Mouse (Mus musculus) limb, embryonic 11.5 days (tissue): ENCODE data around the gene Inhbc. TPM values are rescaled to one million over a fixed set of nuclear protein-coding genes. Genes with fewer than 3 reads are reported as not detected.

Source experiments
- ATAC-seq: fragments of 200-750 bp; cut with Nextera tagmentation; 2 replicates; pipeline ENCODE4 v1.8.0; 2017; ENCODE audit warnings: low read depth; ENCODE audit not compliant: insufficient number of reproducible peaks, low FRiP score, low TSS enrichment
- DNase-seq: peaks from one replicate; pipeline ENCODE4 v3.0.0-alpha.2; 2015; ENCODE audit warnings: low spot score
- H3K27ac ChIP-seq: fragments of 300-500 bp; sonication (generic); replicated peaks from 2 replicates; pipeline ENCODE4 v1.5.1; 2014; ENCODE audit warnings: low read depth, mild to moderate bottlenecking, low read length
- H3K27me3 ChIP-seq: fragments of 300-500 bp; sonication (generic); 2 replicates; pipeline ENCODE4 v1.6.1; 2014; ENCODE audit warnings: mild to moderate bottlenecking, low read length, mixed read lengths; ENCODE audit not compliant: control insufficient read depth, insufficient read depth
- H3K36me3 ChIP-seq: fragments of 300-500 bp; sonication (generic); 2 replicates; pipeline ENCODE4 v1.6.1; 2014; ENCODE audit warnings: mild to moderate bottlenecking, low read length, moderate library complexity, mixed read lengths; ENCODE audit not compliant: control insufficient read depth, insufficient read depth
- H3K4me1 ChIP-seq: fragments of 300-500 bp; sonication (generic); 2 replicates; pipeline ENCODE4 v1.6.1; 2014; ENCODE audit warnings: low read length, mixed read lengths; ENCODE audit not compliant: control insufficient read depth, insufficient read depth
- H3K4me2 ChIP-seq: fragments of 300-500 bp; sonication (generic); 2 replicates; pipeline ENCODE4 v1.6.1; 2014; ENCODE audit warnings: low read depth, mild to moderate bottlenecking, moderate library complexity; ENCODE audit not compliant: severe bottlenecking
- H3K4me3 ChIP-seq: fragments of 300-500 bp; sonication (generic); 2 replicates; pipeline ENCODE4 v1.5.1; 2014; ENCODE audit warnings: low read depth, low read length
- H3K9ac ChIP-seq: fragments of 300-500 bp; sonication (generic); 2 replicates; pipeline ENCODE4 v1.6.1; 2014; ENCODE audit warnings: mild to moderate bottlenecking, low read length
- H3K9me3 ChIP-seq: fragments of 300-500 bp; sonication (generic); 2 replicates; pipeline ENCODE4 v1.6.1; 2016; ENCODE audit warnings: low read length; ENCODE audit not compliant: control insufficient read depth
- WGBS: fragments of 180-500 bp; shearing (Covaris S2); extraction: QIAGEN DNeasy Blood & Tissue Kit; methylation state at CpG from one replicate; pipeline ENCODE4 v1.1.7; 2014; 5-methylcytosine and 5-hydroxymethylcytosine counted together
- polyA plus RNA-seq: library from polyadenylated mRNA; unstranded; fragments of >200 nt; fragmentation: Nextera tagmentation; extraction: Ambion mirVana; gene quantifications from 2 replicates; pipeline ENCODE4 v1.2.1, GENCODE M21; 2014

Gene Inhbc
- polyA plus RNA-seq, 1 experiment from 2014 or later: 0.15 TPM

- Histone ChIP-seq H3K4me1 (no peaks in the 10 kb centered on the region), H3K36me3 (no peaks in the 10 kb centered on the region), H3K4me3 (no peak overlapping the region), H3K9me3 (no peaks in the 10 kb centered on the region), H3K9ac (no peak overlapping the region), H3K27me3 (no peaks in the 10 kb centered on the region), H3K4me2 (no peak overlapping the region), H3K27ac (no peak overlapping the region)
- ATAC-seq (no peak), DNase-seq (no peak)
- 85% methylated on average over 3 of the region's 3 CpGs for WGBS
These were observed 9.5 kb downstream of the Inhbc start for GRCm38 (mm10) chr10:127360714-127361113.

- H3K4me3 ChIP-seq: no peak overlapping the region
- H3K27me3 ChIP-seq: no peaks in the 10 kb centered on the region
- no peak overlapping the region for H3K4me2 ChIP-seq
- no peak overlapping the region for H3K27ac ChIP-seq
- no peaks in the 10 kb centered on the region for H3K36me3 ChIP-seq
- ATAC-seq: no peak
- H3K4me1 ChIP-seq: no peaks in the 10 kb centered on the region
- DNase-seq: no peak
- no peak overlapping the region for H3K9ac ChIP-seq
- H3K9me3 ChIP-seq: no peaks in the 10 kb centered on the region
- 79% methylated on average over 10 of the region's 10 CpGs for WGBS
These were observed 14.9 kb downstream of the Inhbc start for GRCm38 (mm10) chr10:127355336-127355735.

- ATAC-seq (no peak), DNase-seq (no peak)
- Histone ChIP-seq H3K36me3 (no peaks in the 10 kb centered on the region), H3K9me3 (no peaks in the 10 kb centered on the region), H3K9ac (no peak within 1 kb of the TSS), H3K4me3 (no peak within 1 kb of the TSS), H3K27ac (no peak within 1 kb of the TSS), H3K27me3 (no peaks in the 10 kb centered on the region), H3K4me2 (no peak within 1 kb of the TSS), H3K4me1 (no peaks in the 10 kb centered on the region)
- 85% methylated on average over 18 of the region's 18 CpGs for WGBS
These were observed 16.0 kb downstream of the Inhbc start, which contains the start of gene Inhbe for GRCm38 (mm10) chr10:127353909-127354895. Gene Inhbe (minus strand): TSS chr10:127354411.

- H3K4me3 ChIP-seq: no peak overlapping the region
- 88% methylated on average over 11 of the region's 11 CpGs for WGBS
- no peak overlapping the region for H3K4me2 ChIP-seq
- H3K36me3 ChIP-seq: no peaks in the 10 kb centered on the region
- H3K9ac ChIP-seq: no peak overlapping the region
- no peaks in the 10 kb centered on the region for H3K27me3 ChIP-seq
- DNase-seq: no peak
- no peak for ATAC-seq
- H3K27ac ChIP-seq: no peak overlapping the region
- no peaks in the 10 kb centered on the region for H3K4me1 ChIP-seq
- no peaks in the 10 kb centered on the region for H3K9me3 ChIP-seq
These were observed 17.5 kb downstream of the Inhbc start for GRCm38 (mm10) chr10:127352766-127353165.

- ATAC-seq: no peak
- H3K36me3 ChIP-seq: no peaks in the 10 kb centered on the region
- 76% methylated on average over 9 of the region's 9 CpGs for WGBS
- no peak overlapping the region for H3K4me3 ChIP-seq
- no peaks in the 10 kb centered on the region for H3K4me1 ChIP-seq
- no peak overlapping the region for H3K4me2 ChIP-seq
- DNase-seq: no peak
- no peaks in the 10 kb centered on the region for H3K9me3 ChIP-seq
- H3K27ac ChIP-seq: no peak overlapping the region
- H3K9ac ChIP-seq: no peak overlapping the region
- H3K27me3 ChIP-seq: no peaks in the 10 kb centered on the region
These were observed 18.0 kb downstream of the Inhbc start for GRCm38 (mm10) chr10:127352187-127352586.

- Histone ChIP-seq H3K9ac (no peak overlapping the region), H3K4me1 (no peaks in the 10 kb centered on the region), H3K4me2 (no peak overlapping the region), H3K27me3 (no peaks in the 10 kb centered on the region), H3K9me3 (no peaks in the 10 kb centered on the region), H3K4me3 (no peak overlapping the region), H3K36me3 (no peaks in the 10 kb centered on the region), H3K27ac (no peak overlapping the region)
- WGBS: 63% methylated on average over 8 of the region's 8 CpGs
- no peak for ATAC-seq
- DNase-seq: no peak
These were observed 18.5 kb downstream of the Inhbc start for GRCm38 (mm10) chr10:127351719-127352118.

- H3K4me2 ChIP-seq: peak overlapping the region; percentile 36; the same call in 1 of the 2 replicates
- no peak for DNase-seq
- H3K9me3 ChIP-seq: no peaks in the 10 kb centered on the region
- no peaks in the 10 kb centered on the region for H3K4me1 ChIP-seq
- no peaks in the 10 kb centered on the region for H3K36me3 ChIP-seq
- no peak overlapping the region for H3K27ac ChIP-seq
- ATAC-seq: no peak
- 76% methylated on average over 8 of the region's 8 CpGs for WGBS
- no peak overlapping the region for H3K4me3 ChIP-seq
- H3K27me3 ChIP-seq: no peaks in the 10 kb centered on the region
- no peak overlapping the region for H3K9ac ChIP-seq
These were observed 19.0 kb downstream of the Inhbc start for GRCm38 (mm10) chr10:127351285-127351595.

- no peaks in the 10 kb centered on the region for H3K4me1 ChIP-seq
- H3K4me3 ChIP-seq: no peak overlapping the region
- H3K36me3 ChIP-seq: no peaks in the 10 kb centered on the region
- WGBS: 12% methylated on average over 24 of the region's 24 CpGs
- peak overlapping the region; percentile 36 for H3K4me2 ChIP-seq
- no peak overlapping the region for H3K27ac ChIP-seq
- H3K27me3 ChIP-seq: no peaks in the 10 kb centered on the region
- no peaks in the 10 kb centered on the region for H3K9me3 ChIP-seq
- H3K9ac ChIP-seq: peak overlapping the region; percentile 34
- ATAC-seq (peak; percentile 65), DNase-seq (peak; percentile 87)
These were observed 19.5 kb downstream of the Inhbc start for GRCm38 (mm10) chr10:127350594-127351284.
